Mouse (Mus musculus) cortical plate, adult 2 months (tissue): Measurements from ENCODE around the gene Rasa3.

Experiments used
- CTCF ChIP-seq: fragments of 200-500 bp; IDR thresholded peaks from 2 replicates; pipeline ENCODE4 v1.5.1; 2011; ENCODE audit warnings: mild to moderate bottlenecking, control low read depth, low read length; ENCODE audit not compliant: insufficient read depth; ENCODE audit errors: extremely low read depth
- POLR2A ChIP-seq: fragments of 200-500 bp; IDR thresholded peaks from 2 replicates; pipeline ENCODE4 v1.6.1; 2011; ENCODE audit warnings: mild to moderate bottlenecking, low read length, control low read depth; ENCODE audit not compliant: insufficient read depth; ENCODE audit errors: extremely low read depth

DNA sequence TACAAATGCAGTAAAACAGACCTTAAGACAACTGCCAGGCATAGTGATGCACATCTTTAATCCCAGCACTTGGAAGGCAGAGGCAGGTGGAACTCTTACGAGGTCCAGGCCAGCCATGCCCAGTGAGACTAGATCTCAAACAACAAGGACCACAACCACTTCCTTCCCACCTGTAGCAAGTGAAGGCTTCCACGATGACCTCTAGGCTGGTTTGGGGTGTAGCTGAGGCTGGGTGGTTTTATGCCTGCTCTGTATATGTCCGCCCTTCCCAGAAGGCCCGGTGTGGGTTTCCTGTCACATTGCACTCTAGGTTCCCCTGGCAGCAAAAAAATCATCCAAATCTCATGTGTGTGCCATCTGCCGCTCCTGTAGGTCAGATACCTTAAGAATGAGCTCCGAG, 26.4 kb upstream of the Rasa3 start:
- TF ChIP-seq POLR2A (no peak), CTCF (no peak)
